Mouse (Mus musculus) monocyte, adult 2 months (primary cell): Measurements from ENCODE around the gene Tpm4.
A peak's percentile ranks its signal among the peaks of the same experiment; 100 is the strongest.

Source experiments
- DNase-seq, 2 experiments: peaks; one replicate each; pipeline ENCODE4 v3.0.0; 2022; ENCODE audit warnings: low spot score in 2 of 2, low read depth in 1 of 2

Gene Tpm4

GRCm38 (mm10) chr8:72189417-72190214, 54.8 kb downstream of the Tpm4 start, which contains the start of gene Hsh2d:
Gene Hsh2d, plus strand, starts transcription at chr8:72189638.
- peak in 1 of 2 experiments; percentile 38 for DNase-seq

- no peak for DNase-seq
Measured at GRCm38 (mm10) chr8:72190215-72190539, 55.4 kb downstream of the Tpm4 start.

- no peak for DNase-seq
Measured at GRCm38 (mm10) chr8:72192065-72192464, 57.3 kb downstream of the Tpm4 start.

- no peak for DNase-seq
Measured at GRCm38 (mm10) chr8:72197997-72198396, 63.2 kb downstream of the Tpm4 start.
